Mouse (Mus musculus) heart, postnatal 10 days (tissue): ENCODE measurements around the gene Arl5c. TPM values are rescaled to one million over a fixed set of nuclear protein-coding genes. Genes with fewer than 3 reads are reported as not detected.

ENCODE experiments used
- DNase-seq, 2 experiments: peaks; one replicate each; pipeline ENCODE4 v3.0.0; 2021
- intact Hi-C: fragments of 180-260 bp; cut with DNase I; formaldehyde crosslinking; loops from one replicate; pipeline ENCODE4 v1.15.1; 2025
- total RNA-seq, 2 experiments: library from RNA; stranded (reverse); gene quantifications; 2 replicates each; pipeline ENCODE4 v1.2.3; 2021

Gene Arl5c
- total RNA-seq, 2 experiments from 2014 or later, result 1.6 to 1.7 TPM

DNA sequence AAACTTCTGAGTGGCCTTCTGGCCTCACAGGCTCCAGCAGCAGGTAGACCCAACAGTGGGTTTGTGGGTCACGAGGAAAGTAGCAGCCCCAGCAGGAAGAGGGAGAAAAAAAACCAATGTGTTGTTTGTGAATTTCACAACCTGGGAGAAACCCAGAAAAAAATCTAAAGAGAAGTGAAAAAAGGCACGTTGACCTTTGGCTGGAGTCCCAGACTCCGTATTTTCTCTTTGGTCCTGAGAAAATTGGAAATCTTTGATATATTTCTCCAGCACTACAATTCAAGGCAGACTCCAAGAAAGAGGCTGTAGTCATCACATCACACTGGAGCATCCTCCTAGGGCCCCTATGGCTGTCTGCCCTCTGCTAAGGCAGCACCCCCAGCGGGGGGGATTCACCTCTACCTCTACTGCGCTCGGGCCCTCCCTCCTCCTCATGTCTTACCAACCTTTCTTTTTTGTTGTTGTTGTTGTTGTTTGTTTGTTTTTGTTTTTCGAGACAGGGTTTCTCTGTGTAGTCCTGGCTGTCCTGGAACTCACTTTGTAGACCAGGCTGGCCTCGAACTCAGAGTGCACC lies 1.5 kb upstream of the Arl5c start:
- no peak for DNase-seq
- intact Hi-C loops, result no loop called here

DNA sequence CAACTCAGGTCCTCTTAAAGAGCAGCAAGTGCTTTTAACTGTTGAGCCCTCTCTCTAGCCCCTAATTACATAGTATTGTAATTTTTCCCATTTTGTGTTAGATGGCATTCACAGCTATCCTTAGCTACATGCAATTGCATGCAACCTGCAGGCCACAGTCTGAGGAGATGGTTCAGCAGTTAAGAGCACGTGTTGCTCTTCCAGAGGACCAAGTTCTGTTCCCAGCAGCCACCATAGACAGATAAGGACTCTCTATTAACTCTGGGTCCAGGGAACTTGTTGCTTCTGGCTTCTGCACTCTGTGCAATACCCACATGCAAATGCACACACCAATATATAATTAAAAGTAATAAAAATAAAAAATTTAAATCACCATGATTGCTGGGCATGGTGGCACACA lies 710 bp upstream of the Arl5c start:
- no peak for DNase-seq
- intact Hi-C loops, result no loop called here

DNA sequence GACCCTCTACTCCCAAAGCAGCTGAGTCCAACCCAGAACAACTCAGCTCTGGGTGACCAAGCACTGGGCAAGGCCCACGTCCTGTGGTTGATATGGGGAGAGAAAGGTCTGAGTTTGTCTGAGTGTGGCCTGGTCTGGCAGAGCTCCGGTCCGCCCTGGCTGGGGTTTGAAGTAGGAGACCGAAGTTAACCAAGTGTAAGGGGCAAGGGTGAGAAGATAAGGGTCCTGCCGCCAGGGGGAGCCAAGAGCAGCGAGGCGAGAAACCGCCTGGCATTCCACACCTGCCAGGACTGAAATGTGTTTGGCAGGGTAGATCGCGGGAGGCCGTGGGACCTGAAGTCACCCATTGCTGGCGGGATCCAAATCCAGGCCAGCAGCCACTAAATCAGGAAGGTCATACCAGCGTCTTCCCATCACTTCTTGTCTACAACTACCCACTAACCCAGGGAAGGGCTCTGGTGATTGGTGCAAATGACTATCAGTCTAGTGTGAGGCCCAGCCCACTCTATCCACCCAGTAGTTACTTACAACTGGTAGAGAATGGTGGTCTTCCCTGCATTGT lies 1.4 kb downstream of the Arl5c start:
- DNase-seq, result peak; percentile 85 to 90
- intact Hi-C loops, result no loop called here

DNA sequence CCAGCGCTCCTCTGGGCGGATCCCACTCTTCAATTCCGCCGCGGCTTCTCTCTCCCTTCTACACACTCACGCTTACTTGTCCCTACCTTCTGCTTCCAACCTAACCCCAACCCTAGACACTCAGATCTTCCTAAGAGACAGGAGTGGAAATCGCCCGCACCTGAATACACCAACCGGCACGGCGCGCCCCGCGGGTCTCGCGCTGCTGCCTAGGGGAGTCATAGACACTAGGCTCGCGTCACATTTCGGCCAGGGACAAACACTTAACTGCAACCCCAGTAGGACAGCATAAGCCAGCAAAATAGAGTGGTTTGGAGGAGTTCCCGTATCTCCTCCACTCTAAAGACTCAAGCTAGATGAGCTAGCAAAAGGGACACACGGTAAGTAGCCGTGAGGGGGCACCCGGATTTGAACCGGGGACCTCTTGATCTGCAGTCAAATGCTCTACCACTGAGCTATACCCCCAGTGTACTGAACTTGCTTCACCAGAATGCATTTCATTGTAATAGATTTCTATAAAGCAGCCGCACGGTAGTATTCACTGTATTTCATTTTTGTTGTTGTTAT lies 7.4 kb downstream of the Arl5c start:
- intact Hi-C loops, result loop anchor here (5.0 kb wide), 2 partner anchors 191 to 206 kb away; partner anchors contain the start of genes Lasp1 and Rpl23
- peak; percentile 90 to 91 for DNase-seq

DNA sequence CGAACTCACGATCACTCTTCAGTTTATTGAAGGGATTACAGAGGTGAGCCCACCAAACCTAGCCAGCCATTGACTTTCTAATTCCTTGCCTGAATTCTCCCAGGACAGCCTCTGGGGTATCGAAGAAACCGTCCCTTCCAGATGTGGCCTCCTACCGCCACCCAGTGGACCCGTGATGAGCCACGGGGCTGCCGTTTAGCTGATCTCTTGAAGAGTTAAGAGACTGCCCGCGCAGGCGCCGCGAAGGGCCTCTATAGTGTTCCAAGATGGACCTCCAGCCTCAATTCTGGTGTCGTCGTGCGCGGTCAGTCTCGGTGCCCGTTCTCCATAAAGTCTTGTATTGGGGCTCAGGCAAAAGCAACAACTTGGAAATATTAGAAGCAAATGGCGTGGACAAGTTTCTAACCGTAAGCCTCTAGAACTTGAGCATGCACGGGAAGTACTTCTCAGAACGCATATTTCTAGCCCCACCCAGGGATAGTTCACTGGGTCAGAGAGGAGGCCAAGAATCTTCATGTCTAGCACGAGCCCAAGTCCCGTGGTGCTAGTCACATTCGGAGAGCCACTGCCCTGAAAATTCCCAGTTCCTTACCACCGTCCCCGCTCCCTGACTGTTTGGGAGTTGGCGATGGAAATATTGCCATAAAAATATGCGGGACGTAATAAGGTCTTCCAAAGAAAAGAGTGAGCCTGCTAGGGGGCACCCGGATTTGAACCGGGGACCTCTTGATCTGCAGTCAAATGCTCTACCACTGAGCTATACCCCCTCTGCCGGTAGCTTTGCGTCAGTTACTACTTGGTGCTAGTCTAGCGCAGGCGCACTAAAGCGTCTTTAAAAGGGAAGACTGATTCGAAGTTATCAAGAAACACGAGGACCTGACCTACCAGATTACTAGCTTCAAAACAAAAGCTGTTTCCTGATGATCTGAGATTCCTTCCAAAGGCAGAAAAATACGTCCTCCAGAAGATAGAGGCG lies 8.1 kb downstream of the Arl5c start:
- intact Hi-C loops, result loop anchor here (1.0 to 5.0 kb wide), 4 partner anchors 52 to 206 kb away; partner anchors contain the start of genes Lasp1 and Rpl23
- DNase-seq, result peak; percentile 96

DNA sequence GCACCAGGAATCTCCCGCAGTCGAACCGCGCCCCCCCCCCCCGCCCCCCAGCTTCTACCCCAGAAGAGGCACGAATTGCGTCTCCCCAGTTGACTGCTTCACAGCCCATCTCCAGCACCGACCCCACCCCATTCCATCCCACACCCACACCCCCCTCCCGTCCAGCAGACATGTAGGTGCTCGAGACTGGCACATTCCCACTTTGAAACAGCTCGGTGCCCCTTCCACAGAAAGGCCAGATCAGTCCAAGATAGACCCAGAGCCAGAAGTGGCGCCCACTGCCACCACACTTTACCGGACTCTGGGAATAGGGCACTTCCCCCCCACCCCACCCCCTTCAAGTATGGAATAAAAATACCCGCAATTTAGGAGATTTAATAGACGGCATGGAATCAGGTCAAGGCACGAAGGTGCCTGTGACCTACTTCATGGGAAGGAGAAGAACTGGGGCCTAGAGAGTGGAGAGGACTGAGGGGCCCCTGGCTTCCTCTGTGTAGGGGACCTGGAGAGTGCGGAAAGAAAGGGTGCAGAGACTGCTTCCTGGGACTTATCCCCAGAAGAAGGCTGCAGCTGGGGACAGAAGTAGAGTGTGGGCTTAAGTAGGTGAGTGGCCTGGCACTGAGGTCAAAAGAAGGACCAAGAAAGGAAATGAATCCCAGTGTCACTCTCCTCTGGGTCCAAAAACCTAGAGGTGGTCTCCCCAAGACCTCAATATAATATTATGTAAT lies 9.1 kb downstream of the Arl5c start:
- no peak for DNase-seq
- intact Hi-C loops, result loop anchor here (1.0 to 5.0 kb wide), 4 partner anchors 51 to 205 kb away; partner anchors contain the start of genes Lasp1 and Rpl23

DNA sequence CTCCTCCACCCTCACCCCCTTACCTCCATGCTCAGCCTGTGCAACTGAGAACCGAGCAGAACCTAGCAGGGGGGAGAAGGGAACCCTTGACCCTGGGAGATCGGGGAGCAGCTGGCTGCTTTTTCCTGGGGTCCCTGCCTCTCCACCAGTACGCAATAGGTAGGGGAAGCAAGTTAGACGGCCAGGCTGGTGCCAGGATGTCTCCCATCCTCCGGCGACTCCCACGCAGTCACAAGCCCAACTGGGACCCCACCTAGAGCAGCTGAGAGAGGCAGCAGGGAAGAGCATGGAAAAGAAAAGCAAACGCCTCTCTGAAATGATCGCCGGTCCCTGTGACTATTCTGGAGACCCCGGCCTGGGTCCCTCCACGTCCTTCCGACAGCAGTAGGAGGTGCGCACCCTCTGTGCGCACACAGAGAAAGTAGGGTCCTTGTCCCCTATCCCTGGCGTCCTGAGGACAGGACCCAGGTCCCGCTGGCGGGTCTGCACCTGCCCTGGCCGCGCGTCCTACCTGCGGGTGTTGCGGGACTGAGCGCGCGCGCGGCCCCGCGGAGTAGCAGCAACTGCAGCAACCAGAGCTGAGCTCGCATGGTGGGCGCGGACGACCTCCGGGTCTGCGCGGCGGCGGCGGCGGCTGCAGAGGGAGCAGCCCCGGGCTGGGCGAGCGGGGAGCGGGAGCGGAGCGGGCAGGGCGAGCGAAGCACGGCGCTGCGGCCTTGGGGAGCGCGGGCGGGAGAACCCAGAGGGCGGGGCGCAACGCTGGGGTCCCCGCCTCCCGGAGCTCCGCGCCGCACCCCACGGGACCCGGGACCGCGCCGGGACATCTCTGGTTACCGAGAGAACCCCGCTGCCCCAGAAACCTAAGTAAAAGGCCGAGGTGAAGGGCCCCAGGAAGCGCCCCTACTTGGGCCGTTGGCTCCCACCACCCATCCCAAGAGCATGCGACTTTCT lies 10.0 kb downstream of the Arl5c start, which contains the start of gene Plxdc1:
Gene Plxdc1 (minus strand): TSS at position 718 of the 951 bp plus-strand sequence.
- DNase-seq, result peak in 1 of 2 experiments; percentile 57
- intact Hi-C loops, result loop anchor here (5.0 kb wide), 2 partner anchors 189 to 204 kb away; partner anchors contain the start of genes Lasp1 and Rpl23

DNA sequence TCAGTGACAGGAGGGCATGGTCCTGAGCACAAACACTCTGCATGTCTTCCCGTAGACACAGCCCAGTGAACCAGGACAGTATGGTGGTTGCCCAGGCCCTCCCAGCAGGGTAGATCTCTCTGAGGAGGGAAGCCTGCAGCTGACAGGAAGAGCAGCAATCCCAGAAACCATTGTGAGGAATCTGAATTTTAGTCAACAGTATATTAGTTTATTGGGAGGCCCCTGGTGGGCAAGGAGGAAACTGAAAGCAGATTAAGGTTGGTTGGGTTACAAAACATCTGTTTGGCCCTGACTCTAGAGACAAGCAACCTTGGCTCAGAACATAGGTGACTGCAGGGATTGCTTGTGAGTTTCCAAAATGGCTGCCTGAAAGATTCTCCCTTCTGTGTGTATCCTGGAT lies 12.0 kb downstream of the Arl5c start:
- intact Hi-C loops, result no loop called here
- no peak for DNase-seq

DNA sequence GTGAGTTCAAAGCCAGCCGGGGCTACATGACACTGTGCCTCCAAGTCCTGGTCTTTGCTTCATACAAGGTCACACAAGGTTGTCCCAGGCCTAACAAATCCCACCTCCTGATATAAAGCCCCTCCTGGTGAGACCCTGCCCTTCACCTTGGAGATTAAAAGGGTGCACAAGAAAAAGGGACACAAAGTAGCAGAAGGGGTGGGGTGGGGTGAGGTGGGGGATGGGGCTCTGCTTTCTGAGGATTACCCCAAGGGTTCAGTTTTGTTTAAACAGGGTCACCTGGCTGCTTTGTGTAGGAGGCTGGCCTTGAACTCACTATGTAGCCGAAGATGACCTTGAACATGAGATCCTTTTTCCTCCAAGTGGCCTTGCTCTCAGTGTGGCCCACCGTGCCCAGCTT lies 12.5 kb downstream of the Arl5c start:
- intact Hi-C loops, result no loop called here
- no peak for DNase-seq

DNA sequence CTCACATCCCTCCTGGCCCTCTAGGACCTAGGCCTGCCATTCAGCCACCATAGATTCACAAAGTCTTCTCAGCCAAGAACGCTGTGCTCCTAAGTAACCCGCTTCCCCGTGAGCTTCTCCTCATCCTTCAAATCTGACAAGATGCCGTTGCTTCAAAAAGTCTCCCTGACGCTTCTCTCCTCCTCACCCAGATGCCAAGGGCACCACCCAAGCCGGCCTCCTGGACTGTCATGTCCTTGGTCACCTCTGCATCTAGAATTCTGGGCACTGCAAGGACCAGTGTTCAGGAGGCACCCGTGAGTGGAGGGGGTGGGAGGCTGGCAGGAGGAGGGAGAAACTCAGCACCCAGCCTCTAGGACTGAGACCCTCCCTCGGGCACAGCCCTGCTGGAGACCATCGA lies 13.3 kb downstream of the Arl5c start:
- intact Hi-C loops, result no loop called here
- DNase-seq, result no peak

DNA sequence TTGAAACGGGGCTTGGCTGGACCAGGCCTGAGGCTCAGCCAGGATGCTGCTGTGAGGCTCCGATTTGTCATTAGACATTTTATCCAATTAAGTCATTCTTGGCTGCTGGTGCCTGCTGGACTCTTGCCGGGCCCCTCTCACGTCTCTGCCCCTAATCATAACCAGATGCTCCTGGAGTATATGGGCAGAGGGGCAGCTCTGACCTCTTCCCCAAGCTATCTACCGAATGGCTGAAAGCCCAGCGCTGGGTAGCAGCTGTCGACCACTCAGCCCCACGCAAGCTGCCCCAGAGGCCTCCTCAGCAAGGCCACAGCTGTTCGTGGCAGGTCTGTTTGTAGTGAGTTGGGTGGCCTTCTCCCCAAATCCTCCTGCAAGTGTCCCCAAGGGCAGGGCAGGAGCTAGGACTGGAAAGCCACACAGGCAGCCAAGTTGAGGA lies 15.4 kb downstream of the Arl5c start:
- peak; percentile 82 to 87 for DNase-seq

DNA sequence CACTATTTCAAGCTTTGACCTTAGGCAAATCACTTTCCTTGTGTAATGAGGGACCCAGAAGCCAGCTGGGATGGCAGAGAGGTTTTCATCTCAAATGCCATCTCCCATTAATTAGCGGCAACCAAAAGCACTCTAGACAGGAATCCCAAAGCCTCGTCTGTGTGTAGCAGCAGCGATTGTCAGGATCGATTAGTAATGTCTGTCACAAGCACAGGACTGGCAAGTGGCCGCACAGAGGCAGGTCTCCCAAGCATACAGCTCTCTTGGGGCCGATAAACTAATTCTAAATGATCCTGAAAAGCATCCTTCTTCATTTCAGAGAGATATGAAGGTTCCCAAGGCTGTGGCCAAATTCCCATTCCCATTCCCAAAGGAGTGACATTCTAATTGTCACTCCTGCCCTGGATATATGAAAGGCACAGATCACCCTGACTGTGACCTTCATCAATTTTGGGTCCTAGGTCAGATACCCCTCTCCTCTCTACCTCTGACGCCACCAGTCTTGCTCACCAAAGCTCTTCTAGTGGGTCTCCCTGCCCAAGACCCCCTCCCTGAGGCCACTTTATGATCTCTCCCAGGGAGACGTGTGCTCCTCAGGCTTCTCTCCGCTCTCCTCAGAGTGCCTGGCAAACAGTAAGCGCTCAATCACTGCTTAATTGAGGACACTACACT lies 16.0 kb downstream of the Arl5c start:
- peak in 1 of 2 experiments; percentile 44 for DNase-seq
- intact Hi-C loops, result no loop called here

More for the DNA sequence above, 15.4 kb downstream of the Arl5c start:
- intact Hi-C loops, result no loop called here

DNA sequence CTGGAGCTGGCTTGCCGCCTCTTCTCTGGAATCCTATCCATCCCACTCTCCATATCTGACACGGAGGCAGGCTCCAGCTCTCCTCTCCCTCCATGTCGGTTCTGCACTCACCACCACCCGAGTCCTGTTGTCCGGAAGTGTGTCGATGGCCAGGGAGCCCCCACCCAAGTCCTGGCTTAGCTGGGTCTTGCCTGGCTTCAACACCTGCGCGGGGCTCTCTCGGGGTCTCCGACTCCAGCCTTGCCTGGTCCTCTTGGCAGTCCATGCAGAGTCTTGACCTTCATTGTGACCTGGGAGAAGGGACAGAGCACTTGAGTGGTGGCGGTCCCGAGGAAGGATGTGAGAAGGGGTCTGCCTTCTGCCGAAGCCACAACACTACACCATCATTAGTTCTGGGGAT lies 17.6 kb downstream of the Arl5c start:
- DNase-seq, result no peak
- intact Hi-C loops, result no loop called here

DNA sequence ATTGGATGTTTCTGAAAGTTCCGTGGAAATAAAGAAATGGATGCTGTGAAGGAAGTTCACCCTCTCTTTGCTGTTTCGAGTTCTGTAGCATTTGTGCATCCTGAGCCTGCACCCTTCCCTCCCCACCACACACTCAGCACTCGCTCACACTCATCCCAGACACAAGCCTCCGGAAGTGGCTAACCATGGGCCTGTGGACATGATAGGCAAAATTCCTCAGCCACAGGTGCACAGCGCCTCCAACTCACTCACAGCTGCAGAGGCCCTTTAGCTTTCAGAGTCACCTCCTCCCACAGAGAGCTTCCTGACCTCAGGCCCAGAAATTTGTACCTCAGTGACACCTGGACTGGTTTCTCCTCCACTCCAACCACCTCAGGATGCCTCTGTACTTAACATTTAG lies 18.2 kb downstream of the Arl5c start:
- no peak for DNase-seq
- intact Hi-C loops, result no loop called here

DNA sequence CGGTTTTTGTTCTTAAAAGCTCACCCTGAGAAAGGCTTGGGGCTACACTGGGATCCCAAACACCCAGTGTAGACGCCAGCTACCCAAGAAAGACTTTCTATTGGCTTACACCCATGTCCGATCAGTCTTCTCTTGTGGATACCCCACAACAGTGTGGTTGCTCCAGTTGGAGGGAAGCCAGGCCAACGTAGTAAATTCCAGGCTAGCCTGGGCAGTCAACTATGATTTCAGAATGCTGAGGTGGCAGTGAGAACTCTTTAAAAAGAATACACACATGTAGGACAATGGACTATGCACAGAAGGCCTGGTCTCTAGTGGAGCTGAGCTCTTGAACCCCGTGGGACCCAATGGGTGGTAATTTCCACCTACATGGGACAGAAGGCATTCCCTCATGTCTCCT lies 21.2 kb downstream of the Arl5c start:
- no peak for DNase-seq
- intact Hi-C loops, result no loop called here

DNA sequence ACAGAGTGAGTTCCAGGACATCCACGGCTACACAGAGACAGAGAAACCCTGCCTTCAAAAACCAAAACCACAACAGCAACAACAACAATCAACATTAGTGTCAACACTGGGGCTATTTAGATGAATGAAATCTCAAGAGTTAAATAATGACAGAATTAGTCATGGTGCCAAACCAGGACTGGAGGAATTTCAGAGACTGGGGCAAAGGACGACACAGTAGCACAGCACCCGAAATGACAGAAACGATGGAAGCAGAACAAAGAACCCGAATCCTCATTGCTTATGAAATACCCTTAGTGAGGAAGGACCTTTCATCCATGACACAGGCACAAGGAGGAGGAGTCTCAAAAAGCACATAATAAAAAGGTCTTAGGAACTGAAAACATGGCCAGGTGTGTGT lies 21.8 kb downstream of the Arl5c start:
- no peak for DNase-seq
- intact Hi-C loops, result no loop called here

DNA sequence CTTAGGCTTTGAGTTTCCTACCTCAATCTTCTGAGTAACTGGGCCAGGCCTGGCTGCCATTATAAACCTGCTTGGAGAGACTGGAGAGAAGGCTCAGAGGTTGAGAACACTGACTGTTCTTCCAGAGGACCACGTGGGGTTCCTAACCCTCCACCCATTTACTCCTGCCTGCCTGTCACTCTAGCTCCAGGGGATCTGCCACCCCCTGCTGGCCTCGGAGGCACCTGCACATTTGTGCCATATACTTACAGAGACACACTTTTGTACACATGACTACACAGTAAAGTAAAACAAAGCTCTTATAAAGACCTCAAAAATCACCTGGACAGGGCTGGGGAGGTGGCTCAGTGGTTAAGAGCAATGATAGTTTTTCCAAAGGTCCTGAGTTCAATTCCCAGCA lies 23.5 kb downstream of the Arl5c start:
- intact Hi-C loops, result no loop called here
- no peak for DNase-seq

DNA sequence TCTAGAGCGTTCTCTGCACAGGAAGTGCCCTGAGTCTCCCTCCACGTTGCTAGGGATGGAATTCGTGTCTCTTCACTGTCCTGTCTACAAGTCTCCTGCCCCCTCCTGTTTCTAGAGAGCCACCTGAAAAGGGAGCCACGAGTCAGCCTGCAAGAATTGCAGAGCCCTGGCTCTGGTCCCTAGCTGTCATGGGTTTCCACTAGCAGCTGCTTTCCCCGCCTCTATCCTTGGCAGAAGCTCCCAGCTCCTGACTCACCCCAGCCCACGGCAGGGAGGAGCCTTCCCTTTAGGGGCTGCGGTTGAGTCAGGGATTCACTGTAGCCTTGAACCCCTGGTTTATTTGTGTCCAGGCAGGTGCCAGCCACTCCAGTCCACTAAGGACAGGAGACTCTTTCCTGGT lies 24.7 kb downstream of the Arl5c start:
- intact Hi-C loops, result no loop called here
- DNase-seq, result peak; percentile 89 to 92

DNA sequence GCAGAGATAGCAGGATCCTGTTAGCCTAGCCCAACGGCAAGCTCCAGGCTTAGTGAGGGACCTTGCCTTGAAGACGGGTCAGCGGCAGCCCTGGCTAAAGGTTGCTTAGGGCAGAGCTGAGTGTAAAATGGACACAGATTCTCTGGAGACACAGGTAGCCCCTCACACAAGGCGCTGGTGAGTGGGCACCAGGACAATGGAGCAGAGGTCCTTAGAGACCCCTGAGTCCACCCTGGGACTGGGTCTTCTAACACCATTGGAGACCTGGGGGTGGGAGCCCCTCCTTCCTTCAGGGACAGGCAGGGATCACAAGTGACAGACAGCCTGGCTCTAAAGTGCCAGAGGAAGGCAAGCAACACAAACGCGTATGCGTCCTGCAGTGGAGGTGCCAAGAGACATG lies 25.2 kb downstream of the Arl5c start:
- no peak for DNase-seq
- intact Hi-C loops, result no loop called here
